Mouse (Mus musculus) thymus, postnatal 0 days (tissue): ENCODE measurements around the gene Nfe2. TPM values are rescaled to one million over a fixed set of nuclear protein-coding genes. Genes with fewer than 3 reads are reported as not detected.
"Not testable (repeated sequence)": the region's sequence is repeated elsewhere in the genome, so short reads cannot be mapped to it uniquely, and the experiment has no call there.

Source experiments
- DNase-seq: peaks from one replicate; pipeline ENCODE4 v3.0.0-alpha.2; 2015; ENCODE audit warnings: low spot score
- polyA plus RNA-seq: library from polyadenylated mRNA; unstranded; fragments of >200 nt; fragmentation: Nextera tagmentation; extraction: Ambion mirVana; gene quantifications from 2 replicates; pipeline ENCODE4 v1.2.1, GENCODE M21; 2015

Nfe2 gene
- polyA plus RNA-seq, 1 experiment from 2014 or later, result 9.1 TPM

GRCm38 (mm10) chr15:103250195-103250740, 7.9 kb downstream of the Nfe2 start:
- peak; percentile 54 for DNase-seq

- DNase-seq, result not testable (repeated sequence)
Observed at GRCm38 (mm10) chr15:103249511-103249910, 8.7 kb downstream of the Nfe2 start.

GRCm38 (mm10) chr15:103248401-103249313, 9.5 kb downstream of the Nfe2 start:
- DNase-seq, result no peak

- no peak for DNase-seq
Observed at GRCm38 (mm10) chr15:103247782-103248400, 10.3 kb downstream of the Nfe2 start.

DNA sequence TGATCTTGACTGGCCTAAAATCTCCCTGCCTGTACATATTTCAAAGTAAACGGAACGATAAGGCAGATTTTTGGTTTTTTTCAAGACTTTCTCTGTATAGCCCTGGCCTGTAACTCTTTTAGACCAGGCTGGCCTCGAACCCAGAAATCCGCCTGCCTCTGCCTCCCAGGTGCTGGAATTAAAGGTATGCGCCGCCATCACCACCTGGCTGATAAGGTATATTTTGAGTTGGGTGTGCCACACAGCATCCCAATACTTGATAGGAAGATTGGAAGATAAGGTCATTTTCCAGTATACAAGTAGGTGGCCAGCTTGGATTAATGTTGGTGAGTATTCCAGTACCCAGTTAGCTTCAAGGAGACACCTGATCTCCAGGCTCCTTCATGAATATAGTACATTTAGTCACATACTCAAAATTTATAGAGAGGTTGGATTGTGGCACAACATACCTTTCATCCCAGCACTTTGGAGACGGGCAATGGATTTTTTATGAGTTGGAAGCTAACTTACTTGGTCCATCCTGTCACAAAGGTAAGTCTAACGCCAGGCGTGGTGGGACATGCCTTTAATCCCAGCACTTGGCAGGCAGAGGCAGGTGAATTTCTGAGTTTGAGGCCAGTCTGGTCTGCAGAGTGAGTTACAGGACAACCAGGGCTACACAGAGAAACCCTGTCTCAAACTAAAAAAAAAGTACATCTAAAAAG, 11.0 kb downstream of the Nfe2 start:
- no peak for DNase-seq

GRCm38 (mm10) chr15:103245616-103246015, 12.6 kb downstream of the Nfe2 start:
- DNase-seq, result no peak

GRCm38 (mm10) chr15:103242885-103243284, 15.3 kb downstream of the Nfe2 start:
- DNase-seq, result no peak

DNA sequence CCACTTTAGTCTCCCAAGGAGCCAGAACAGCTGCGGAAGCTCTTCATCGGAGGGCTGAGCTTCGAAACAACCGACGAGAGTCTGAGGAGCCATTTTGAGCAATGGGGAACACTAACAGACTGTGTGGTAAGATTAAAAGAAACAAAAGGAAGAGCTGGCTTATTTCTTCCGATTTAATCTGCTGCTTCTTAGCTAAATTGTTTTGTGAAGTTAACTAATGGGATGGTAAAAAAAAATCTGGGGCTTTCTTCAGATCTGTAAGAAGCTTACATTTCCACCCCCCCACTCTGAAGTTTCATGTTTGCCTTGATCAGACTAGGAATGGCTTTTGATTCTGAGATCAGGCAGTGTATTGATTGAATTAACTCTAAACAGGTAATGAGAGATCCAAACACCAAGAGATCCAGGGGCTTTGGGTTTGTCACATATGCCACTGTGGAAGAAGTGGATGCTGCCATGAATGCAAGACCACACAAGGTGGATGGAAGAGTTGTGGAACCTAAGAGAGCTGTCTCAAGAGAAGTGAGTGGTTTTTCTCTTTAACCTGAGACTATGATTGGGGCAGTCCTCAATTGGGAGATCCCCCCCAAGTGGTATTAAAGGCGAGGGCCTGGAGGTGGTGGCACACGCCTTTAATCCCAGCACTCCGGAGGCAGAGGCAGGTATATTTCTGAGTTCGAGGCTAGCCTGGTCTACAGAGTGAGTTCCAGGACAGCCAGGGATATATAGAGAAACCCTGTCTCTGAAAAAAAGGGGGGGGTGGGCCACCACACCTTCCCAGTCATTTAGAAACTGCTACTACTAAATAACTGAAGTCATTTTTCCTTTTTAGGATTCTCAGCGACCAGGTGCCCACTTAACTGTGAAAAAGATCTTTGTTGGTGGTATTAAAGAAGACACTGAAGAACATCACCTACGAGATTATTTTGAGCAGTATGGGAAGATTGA, 16.9 kb downstream of the Nfe2 start:
- not testable (repeated sequence) for DNase-seq

DNA sequence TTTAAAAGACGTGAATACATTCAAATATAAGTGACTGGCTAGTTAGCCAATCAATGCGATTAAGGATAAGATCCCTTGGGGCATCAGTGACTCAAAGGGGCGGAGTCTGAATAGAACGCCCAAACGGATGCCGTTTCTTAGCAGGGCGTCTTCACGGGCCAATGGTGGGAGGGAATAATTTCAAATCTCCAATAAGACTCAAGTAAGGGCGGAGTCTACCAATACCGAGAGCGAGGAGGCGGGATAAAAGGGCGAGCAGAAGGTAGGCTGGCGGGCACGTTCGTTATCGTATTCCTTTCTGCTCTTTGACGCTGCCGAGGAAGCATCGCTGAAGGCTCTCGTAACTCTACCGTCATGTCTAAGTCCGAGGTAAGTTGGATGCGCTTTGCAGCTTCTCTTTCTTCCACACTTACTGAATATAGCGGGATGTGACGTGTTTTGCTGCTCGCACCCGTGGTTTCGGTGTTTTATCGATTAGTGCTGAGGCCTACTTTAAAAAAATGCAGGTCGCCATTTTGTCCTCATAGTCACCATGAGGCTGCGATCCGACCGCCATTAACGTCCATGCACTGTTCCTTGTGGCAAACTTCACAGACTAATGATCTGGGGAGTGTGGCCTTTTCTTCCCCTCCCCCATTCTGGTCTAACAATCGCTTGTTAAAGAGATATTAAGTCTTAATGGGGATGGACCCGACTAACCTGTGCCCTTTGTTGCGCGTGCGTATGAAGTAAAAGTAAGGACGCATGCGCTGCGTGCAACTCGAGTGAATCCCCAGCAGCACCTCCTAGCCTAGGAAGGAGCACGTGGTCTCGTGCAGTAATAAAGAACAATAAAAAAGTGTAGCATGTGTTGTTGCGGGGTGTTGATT, 17.8 kb downstream of the Nfe2 start, which contains the start of gene Hnrnpa1:
Hnrnpa1 (plus strand) TSS at position 273 of the 869 bp plus-strand sequence.
- peak; percentile 98 for DNase-seq

- DNase-seq, result peak; percentile 97
Observed at GRCm38 (mm10) chr15:103239685-103240159, 18.5 kb downstream of the Nfe2 start, which contains the start of gene Cbx5. Cbx5 (minus strand) TSS chr15:103239816.

GRCm38 (mm10) chr15:103239130-103239684, 19.0 kb downstream of the Nfe2 start:
- peak; percentile 95 for DNase-seq

- no peak for DNase-seq
Observed at GRCm38 (mm10) chr15:103237295-103237694, 20.9 kb downstream of the Nfe2 start.

DNA sequence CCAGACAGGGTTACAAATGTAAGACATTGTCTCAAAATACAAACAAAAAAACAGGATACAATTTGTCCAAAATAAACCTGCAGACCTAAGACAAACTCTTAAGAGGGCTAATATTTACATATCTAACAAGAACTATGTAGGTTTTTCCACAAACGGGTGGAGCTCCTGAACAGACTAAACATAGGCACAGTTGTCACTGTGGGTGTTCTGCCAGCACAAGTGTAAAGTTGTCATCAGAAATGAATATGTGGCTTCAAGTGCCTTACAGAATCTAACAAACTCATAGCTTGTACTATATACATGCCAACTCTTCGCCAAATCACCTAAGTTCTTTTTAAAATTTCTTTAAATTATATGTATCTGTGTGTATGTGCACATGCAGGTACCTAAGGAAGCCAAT, 25.1 kb downstream of the Nfe2 start:
- DNase-seq, result no peak

GRCm38 (mm10) chr15:103228904-103229303, 29.3 kb downstream of the Nfe2 start:
- no peak for DNase-seq

DNA sequence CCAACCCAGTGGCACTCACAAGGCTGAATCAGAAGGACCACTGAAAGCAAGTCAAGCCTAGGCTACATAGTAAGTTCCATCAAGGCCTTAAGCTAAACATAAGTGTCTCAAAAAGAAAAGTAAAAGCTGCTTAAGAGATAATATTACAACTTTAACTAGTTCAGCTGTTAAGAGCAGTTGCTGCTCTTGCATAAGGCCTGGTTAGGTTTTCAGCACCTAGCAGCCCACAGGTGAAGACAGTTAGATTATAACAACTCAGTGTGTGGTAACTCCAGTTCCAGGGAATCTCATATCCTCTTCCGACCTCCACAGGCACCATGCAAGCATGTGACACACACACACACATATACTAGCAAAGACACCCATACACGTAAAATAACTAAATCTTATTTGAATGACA, 30.6 kb downstream of the Nfe2 start:
- DNase-seq, result no peak

DNA sequence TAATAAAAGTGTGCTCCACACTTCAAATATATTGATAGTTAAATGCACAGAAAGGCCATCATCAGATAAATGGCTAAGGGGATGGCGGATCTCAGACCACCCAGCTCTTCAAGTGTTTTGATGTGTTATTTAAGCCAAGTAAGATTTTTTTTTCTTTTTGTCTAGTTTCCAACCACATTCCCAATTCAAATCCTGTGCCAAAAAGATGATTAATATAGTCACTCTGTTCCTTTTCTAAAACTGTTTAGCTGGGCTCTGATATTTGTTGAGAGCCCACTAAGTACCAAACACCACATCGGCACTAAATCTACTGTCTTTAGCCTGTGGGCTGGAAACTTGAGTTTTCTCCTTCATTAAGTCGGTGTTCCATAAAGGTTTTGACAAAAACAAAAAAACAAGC, 31.2 kb downstream of the Nfe2 start:
- DNase-seq, result no peak

DNA sequence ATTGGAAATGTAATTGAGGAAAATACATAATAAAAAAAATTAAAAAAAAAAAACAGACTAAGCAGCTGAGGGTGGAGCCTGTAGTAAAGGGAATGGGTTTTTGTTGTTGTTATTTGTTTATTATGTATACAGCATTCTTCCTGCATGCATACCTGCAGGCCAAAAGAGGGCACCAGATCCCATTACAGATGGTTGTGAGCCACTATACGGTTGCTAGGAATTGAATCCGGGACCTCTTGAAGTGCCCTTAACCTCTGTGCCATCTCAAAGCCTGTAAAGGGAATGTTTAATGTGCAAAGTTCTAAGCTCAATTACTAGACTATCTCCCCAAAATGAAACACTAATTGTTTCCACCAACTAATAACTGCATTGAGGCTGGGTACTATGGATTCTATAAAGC, 34.0 kb downstream of the Nfe2 start:
- no peak for DNase-seq

DNA sequence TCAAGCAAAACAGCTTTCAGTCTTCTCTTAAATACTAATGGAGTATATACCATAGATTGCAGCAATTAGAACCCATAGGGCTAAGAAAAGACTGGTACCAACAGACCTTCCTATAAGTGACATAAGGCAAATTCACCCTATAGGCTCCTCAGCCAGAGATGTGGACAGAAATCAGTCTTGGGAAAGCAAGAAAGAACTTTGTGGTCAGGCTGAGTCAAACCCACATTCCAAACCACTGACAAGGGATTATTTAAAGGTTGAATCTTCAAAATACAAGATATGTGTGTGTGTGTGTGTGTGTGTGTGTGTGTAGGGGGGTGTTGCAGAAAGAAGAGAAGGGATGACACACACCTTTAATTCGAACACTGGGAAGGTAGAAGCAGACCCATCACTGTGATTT, 36.8 kb downstream of the Nfe2 start:
- DNase-seq, result no peak

- DNase-seq, result no peak
Observed at GRCm38 (mm10) chr15:103220785-103221184, 37.4 kb downstream of the Nfe2 start.
